Mouse (Mus musculus) heart, adult 2 months (tissue): ENCODE data around the gene Icam1.
A peak's percentile ranks its signal among the peaks of the same experiment; 100 is the strongest.

Source experiments
- CTCF ChIP-seq: fragments of 200-600 bp; IDR thresholded peaks from 2 replicates; pipeline ENCODE4 v1.8.1; 2022; ENCODE audit warnings: antibody characterized with exemption, mild to moderate bottlenecking, moderate library complexity
- POLR2A ChIP-seq: fragments of 200-500 bp; IDR thresholded peaks from 2 replicates; pipeline ENCODE4 v1.6.1; 2011; ENCODE audit warnings: mild to moderate bottlenecking, low read depth, low read length, control low read depth; ENCODE audit not compliant: insufficient read depth

- TF ChIP-seq CTCF (peak; percentile 39), POLR2A (peak; percentile 94)
Observed at GRCm38 (mm10) chr9:21002627-21003551, 12.9 kb upstream of the Icam1 start, which contains the start of gene Mrpl4.
